27 mouse cellular contexts compared by ENCODE assay signal in genomic region chr12:102776035-102776434, GRCm38 (mm10). TPM values are rescaled to one million over a fixed set of nuclear protein-coding genes. Genes with fewer than 3 reads are reported as not detected.
"Had no signal": no experiment of that assay in that cellular context is flagged by ENCODE, and none has a peak within 500 bp of the region (broad histone marks: within the 10 kb centered on the region; RNA-seq: fewer than 3 reads in every experiment).

No protein-coding gene starts in this region.

- DNase-seq: heart, postnatal 10 days; heart, postnatal 14 days; heart, postnatal 36 days; kidney, adult 11 months; kidney, adult 18-20 months; kidney, adult 2 months; kidney, adult 8-10 months; kidney, adult 9 months; kidney, postnatal 10 days; kidney, postnatal 14 days; kidney, postnatal 25 days; kidney, postnatal 36 days; kidney, postnatal 4 days; layer of hippocampus, adult 9-11 months; layer of hippocampus, postnatal 36 days had no signal

RNA-seq across cellular contexts. Expression of gene Gm28051, which starts 18.5 kb away (rescaled TPM):
- total RNA-seq: heart, postnatal 10 days; heart, postnatal 14 days; heart, postnatal 25 days; heart, postnatal 36 days; hematopoietic stem cell, adult 5-6 weeks; hindbrain, postnatal 0 days; layer of hippocampus, adult 18-20 months; layer of hippocampus, adult 2 months; layer of hippocampus, adult 8-10 months; layer of hippocampus, postnatal 10 days; layer of hippocampus, postnatal 14 days; layer of hippocampus, postnatal 25 days; layer of hippocampus, postnatal 36 days; left cerebral cortex, adult 18-20 months; left cerebral cortex, adult 2 months; left cerebral cortex, adult 8-10 months had no signal
